Mouse (Mus musculus) adrenal gland (tissue): ENCODE measurements around the gene Gm7879.

ENCODE experiments used
- intact Hi-C: fragments of 180-260 bp; cut with DNase I; formaldehyde crosslinking; loops from one replicate; pipeline ENCODE4 v1.15.1; 2025

Gene Gm7879

GRCm38 (mm10) chr5:43947330-43947977 is 34.5 kb downstream of the Gm7879 start:
- intact Hi-C loops: no loop called here

DNA sequence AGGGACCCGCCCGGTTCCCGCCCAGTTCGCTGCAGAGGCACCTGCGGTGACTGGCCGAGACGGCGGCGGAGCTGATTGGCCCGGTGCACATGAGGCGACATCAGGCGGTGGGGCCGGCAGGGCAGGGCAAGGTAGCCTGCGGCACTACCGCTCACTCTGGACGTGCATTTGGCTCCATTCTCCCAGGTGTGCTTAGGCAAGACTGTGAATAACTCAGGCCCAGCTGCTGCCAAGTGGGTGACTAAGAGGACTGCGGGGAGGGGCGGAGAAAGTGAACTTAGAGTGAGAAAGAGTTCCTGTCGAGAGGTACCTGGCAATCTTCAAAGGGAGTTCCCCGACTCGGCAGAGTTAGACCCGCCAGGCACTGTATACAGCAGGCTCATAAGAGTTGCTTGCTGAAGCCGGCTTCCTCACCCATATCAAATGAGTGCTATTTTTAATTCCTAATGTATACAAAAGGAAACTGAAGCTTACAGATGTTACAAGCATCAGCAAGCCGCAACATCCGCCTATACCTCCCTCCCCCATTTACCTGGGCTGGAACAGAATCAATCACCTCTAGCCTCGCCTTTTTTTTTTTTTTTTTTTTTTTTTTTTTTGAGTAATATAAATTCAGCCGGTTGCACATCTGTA is 35.3 kb downstream of the Gm7879 start:
- intact Hi-C loops: no loop called here

GRCm38 (mm10) chr5:43948748-43949275 is 35.9 kb downstream of the Gm7879 start:
- intact Hi-C loops: no loop called here

- intact Hi-C loops: no loop called here
These were observed 40.3 kb downstream of the Gm7879 start for GRCm38 (mm10) chr5:43953241-43953640.

DNA sequence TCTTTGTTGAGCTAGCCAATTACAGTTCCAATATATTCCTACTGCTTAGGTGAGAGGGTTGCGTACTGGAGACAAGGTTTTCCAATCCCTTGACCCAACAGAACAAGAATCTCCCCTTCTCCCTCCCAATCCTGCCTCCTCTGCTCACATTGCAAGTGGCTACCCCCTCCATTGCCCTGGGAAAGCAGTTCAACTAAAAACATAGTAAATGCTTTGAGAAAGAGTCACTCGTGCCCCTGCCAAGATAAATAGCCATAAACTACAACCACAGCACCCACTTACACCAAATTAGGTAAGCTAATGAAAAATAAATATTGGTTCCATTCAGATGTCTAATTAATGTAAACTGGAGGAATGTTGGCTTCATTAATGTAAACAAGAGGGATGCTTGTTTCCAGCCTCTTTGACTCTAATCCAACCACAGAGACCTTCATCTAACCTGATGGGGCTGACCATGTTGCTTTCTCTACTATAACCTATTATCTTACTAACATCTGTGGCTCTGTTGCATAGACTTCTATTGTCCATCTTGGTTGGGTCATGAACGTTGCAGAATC is 47.0 kb downstream of the Gm7879 start:
- intact Hi-C loops: no loop called here

DNA sequence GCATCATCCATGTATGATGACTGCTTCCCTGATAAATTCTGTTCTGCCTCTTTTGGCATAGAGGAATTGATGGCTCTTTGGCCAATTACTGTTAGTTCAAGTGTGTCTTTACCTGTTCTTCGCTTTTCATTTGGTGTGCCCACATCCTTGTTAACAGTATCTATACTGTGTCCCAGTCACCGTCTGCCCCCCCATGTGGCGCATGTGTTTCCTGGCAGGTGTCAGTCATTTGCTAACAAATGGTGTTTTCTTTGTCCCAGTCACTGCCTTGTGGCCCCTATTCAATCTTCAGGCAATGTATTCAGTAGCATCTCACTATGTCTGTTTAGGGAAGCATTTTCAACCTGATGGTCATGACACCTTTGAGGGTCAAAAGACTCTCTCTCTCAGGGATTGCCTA is 48.1 kb downstream of the Gm7879 start:
- intact Hi-C loops: no loop called here
